Mouse (Mus musculus) CH12.LX (cell line): Measurements from ENCODE around the gene Zfp839. TPM values are rescaled to one million over a fixed set of nuclear protein-coding genes. Genes with fewer than 3 reads are reported as not detected.
"Not testable (repeated sequence)": the region's sequence is repeated elsewhere in the genome, so short reads cannot be mapped to it uniquely, and the experiment has no call there.

Experiments used
- DNase-seq: peaks from one replicate; pipeline ENCODE4 v3.0.0-alpha.2; 2013; ENCODE audit errors: extremely low read depth
- H3K27ac ChIP-seq: 2 replicates; pipeline ENCODE4 v1.5.1; 2012; ENCODE audit warnings: low read depth, mild to moderate bottlenecking, control low read depth, moderate library complexity; ENCODE audit not compliant: insufficient read depth
- H3K27me3 ChIP-seq: replicated peaks from 2 replicates; pipeline ENCODE3; 2012; ENCODE audit warnings: inconsistent platforms
- H3K36me3 ChIP-seq, 2 experiments: replicated peaks in 1 of 2; 2 replicates each; pipeline versions ENCODE3 to v1.6.1; 2012; ENCODE audit warnings: inconsistent platforms in 1 of 2, low read length in 1 of 2, mild to moderate bottlenecking in 1 of 2, mixed read lengths in 1 of 2, moderate library complexity in 1 of 2; ENCODE audit not compliant: control insufficient read depth in 1 of 2, insufficient read depth in 1 of 2
- H3K4me1 ChIP-seq, 2 experiments: 2 replicates each; pipeline ENCODE4 v1.6.1; 2012; ENCODE audit warnings: inconsistent platforms in 1 of 2, moderate library complexity in 1 of 2; ENCODE audit not compliant: insufficient read depth in 2 of 2, control insufficient read depth in 1 of 2
- H3K4me2 ChIP-seq: 2 replicates; pipeline ENCODE4 v1.6.1; 2012; ENCODE audit warnings: low read depth, mild to moderate bottlenecking, control low read depth; ENCODE audit not compliant: poor library complexity, insufficient read depth, severe bottlenecking
- H3K4me3 ChIP-seq, 3 experiments: fragments of 150-350 bp in 1 of 3; sonication (generic) in 1 of 3; replicated peaks in 1 of 3; 2 replicates each; pipeline versions ENCODE3 to v1.5.1; 2011 to 2012; ENCODE audit warnings: low read depth in 2 of 3, low read length in 2 of 3, mild to moderate bottlenecking in 2 of 3, moderate library complexity in 2 of 3, control low read depth in 1 of 3, improper control_type of control experiment in 1 of 3, inconsistent platforms in 1 of 3, mixed read lengths in 1 of 3; ENCODE audit not compliant: poor library complexity in 1 of 3
- H3K79me2 ChIP-seq: replicated peaks from 2 replicates; pipeline ENCODE4 v1.6.1; 2012; ENCODE audit warnings: mild to moderate bottlenecking, moderate library complexity; ENCODE audit not compliant: control insufficient read depth, poor library complexity, insufficient read depth, severe bottlenecking; ENCODE audit errors: extremely low read depth
- H3K9ac ChIP-seq: 2 replicates; pipeline ENCODE4 v1.6.1; 2012; ENCODE audit warnings: low read depth, mild to moderate bottlenecking, control low read depth, moderate library complexity; ENCODE audit not compliant: insufficient read depth
- H3K9me3 ChIP-seq: replicated peaks from 2 replicates; pipeline ENCODE3; 2012; ENCODE audit warnings: low read length, inconsistent platforms, mixed read lengths
- CHD2 ChIP-seq: IDR thresholded peaks from 2 replicates; pipeline ENCODE4 v1.6.1; 2011; ENCODE audit warnings: low read length, improper control_type of control experiment
- ELF1 ChIP-seq: IDR thresholded peaks from 2 replicates; pipeline ENCODE4 v1.6.1; 2014; ENCODE audit warnings: low read depth, mild to moderate bottlenecking, inconsistent platforms, low read length, improper control_type of control experiment
- HCFC1 ChIP-seq: IDR thresholded peaks from 2 replicates; pipeline ENCODE4 v1.6.1; 2012; ENCODE audit warnings: low read depth, mild to moderate bottlenecking, inconsistent platforms, low read length, improper control_type of control experiment
- JUN ChIP-seq: IDR thresholded peaks from 2 replicates; pipeline ENCODE4 v1.6.1; 2011; ENCODE audit warnings: low read depth, mild to moderate bottlenecking, low read length, improper control_type of control experiment, moderate library complexity; ENCODE audit not compliant: insufficient read depth
- MAFK ChIP-seq: IDR thresholded peaks from 2 replicates; pipeline ENCODE4 v1.6.1; 2011; ENCODE audit warnings: low read length, improper control_type of control experiment; ENCODE audit not compliant: insufficient replicate concordance
- MEF2A ChIP-seq: IDR thresholded peaks from 2 replicates; pipeline ENCODE4 v1.6.1; 2014; ENCODE audit warnings: low read depth, mild to moderate bottlenecking, inconsistent platforms, low read length, improper control_type of control experiment, borderline replicate concordance
- MXI1 ChIP-seq: IDR thresholded peaks from 2 replicates; pipeline ENCODE4 v1.6.1; 2011; ENCODE audit warnings: mild to moderate bottlenecking, low read depth, low read length, improper control_type of control experiment
- MYC ChIP-seq: IDR thresholded peaks from 2 replicates; pipeline ENCODE4 v1.6.1; 2011; ENCODE audit warnings: low read depth, mild to moderate bottlenecking, improper control_type of control experiment, low read length
- NELFE ChIP-seq: IDR thresholded peaks from 2 replicates; pipeline ENCODE4 v1.6.1; 2011; ENCODE audit warnings: low read depth, low read length, improper control_type of control experiment
- POLR2A ChIP-seq: IDR thresholded peaks from 2 replicates; pipeline ENCODE4 v1.6.1; 2011; ENCODE audit warnings: low read depth, mild to moderate bottlenecking, improper control_type of control experiment, low read length
- SIN3A ChIP-seq: IDR thresholded peaks from 2 replicates; pipeline ENCODE4 v1.6.1; 2012; ENCODE audit warnings: low read length, improper control_type of control experiment, inconsistent platforms
- TBP ChIP-seq: conservative IDR thresholded peaks from 2 replicates; pipeline ENCODE4 v1.6.1; 2011; ENCODE audit warnings: low read depth, low read length, improper control_type of control experiment
- TCF12 ChIP-seq: IDR thresholded peaks from 2 replicates; pipeline ENCODE4 v1.6.1; 2014; ENCODE audit warnings: low read depth, mild to moderate bottlenecking, inconsistent platforms, low read length, improper control_type of control experiment
- USF1 ChIP-seq: IDR thresholded peaks from 2 replicates; pipeline ENCODE4 v1.6.1; 2014; ENCODE audit warnings: low read depth, mild to moderate bottlenecking, inconsistent platforms, low read length, improper control_type of control experiment
- USF2 ChIP-seq: conservative IDR thresholded peaks from 2 replicates; pipeline ENCODE4 v1.6.1; 2011; ENCODE audit warnings: low read depth, low read length, improper control_type of control experiment
- dilution Hi-C: fragments of 300-500 bp; cut with MboI; formaldehyde crosslinking; loops from 2 replicates; pipeline ENCODE4 v1.14.3; 2020; ENCODE audit warnings: low sequenced_read_pairs; ENCODE audit not compliant: extremely low pct_unique_long_range_greater_than_20kb, extremely low pct_ligation_motif_present
- in situ Hi-C: fragments of 300-500 bp; cut with MboI; formaldehyde crosslinking; loops from 3 replicates; pipeline ENCODE4 v1.14.3; 2019; ENCODE audit warnings: low sequenced_read_pairs, low pct_ligation_motif_present, low pct_unique_long_range_greater_than_20kb, mixed read lengths
- polyA plus RNA-seq: library from polyadenylated mRNA; unstranded; fragments of >175 nt; gene quantifications from 2 replicates; pipeline ENCODE4 v1.2.1, GENCODE M21; 2012; ENCODE audit warnings: low read depth; ENCODE audit not compliant: insufficient read length
- total RNA-seq, 2 experiments: library from RNA; depleted of rRNA; stranded (reverse); fragments of 300-350 nt in 1 of 2; fragments of >200 nt in 1 of 2; gene quantifications; 2 replicates each; pipeline ENCODE4 v1.2.3; 2012 to 2014

Gene Zfp839
- total and polyA plus RNA-seq, 3 experiments = 3.7 to 9.2 (median 7.8) TPM

GRCm38 (mm10) chr12:110854786-110855737 lies 5.0 kb downstream of the Zfp839 start:
- Histone ChIP-seq H3K79me2 (peaks cover 23% of the 10 kb centered on the region), H3K4me3 (peak overlapping the region; percentile 71 to 86 (median 82)), H3K27me3 (no peaks in the 10 kb centered on the region), H3K27ac (peak overlapping the region; percentile 51), H3K36me3 (peaks cover 0 to 22% of the 10 kb centered on the region in 2 experiments), H3K4me1 (peaks cover 28 to 56% of the 10 kb centered on the region in 2 experiments), H3K9me3 (no peaks in the 10 kb centered on the region), H3K9ac (peak overlapping the region; percentile 55), H3K4me2 (peak overlapping the region; percentile 25)
- in situ Hi-C loops (no loop called here), dilution Hi-C loops (no loop called here)
- TF ChIP-seq TBP (peak; percentile 83; the same call in 1 of the 2 replicates), MYC (0 out of 2 replicates have a peak, but pooled peaks have one; percentile 18), MEF2A (0 out of 2 replicates have a peak, but pooled peaks have one; percentile 10), USF1 (no peak), MXI1 (peak; percentile 87), MAFK (no peak), HCFC1 (peak; percentile 8), JUN (no peak), NELFE (peak; percentile 64; the same call in 1 of the 2 replicates), TCF12 (peak; percentile 46; the same call in 1 of the 2 replicates), ELF1 (peak; percentile 77), CHD2 (no peak), SIN3A (peak; percentile 74), POLR2A (peak; percentile 73)
- DNase-seq = peak; percentile 73

- Histone ChIP-seq H3K4me2 (peak overlapping the region; percentile 64; the same call in 1 of the 2 replicates), H3K79me2 (peaks cover 19% of the 10 kb centered on the region), H3K4me1 (peaks cover 21 to 42% of the 10 kb centered on the region in 2 experiments; a peak in 3 of 4 replicates), H3K36me3 (peaks cover 15 to 38% of the 10 kb centered on the region in 2 experiments), H3K27ac (no peak overlapping the region), H3K4me3 (peak overlapping the region in 2 of 3 experiments; percentile 15 to 40), H3K27me3 (no peaks in the 10 kb centered on the region), H3K9ac (no peak overlapping the region; the same call in 1 of the 2 replicates), H3K9me3 (peaks cover under 1% of the 10 kb centered on the region)
- in situ Hi-C loops = no loop called here
- DNase-seq = no peak
- dilution Hi-C loops = no loop called here
- TF ChIP-seq SIN3A (peak; percentile 29; the same call in 1 of the 2 replicates), USF2 (no peak)
Observed at GRCm38 (mm10) chr12:110857196-110857595, 7.1 kb downstream of the Zfp839 start.

GRCm38 (mm10) chr12:110858681-110859080 lies 8.6 kb downstream of the Zfp839 start:
- H3K9me3 ChIP-seq, H3K27me3 ChIP-seq, H3K27ac ChIP-seq, H3K4me2 ChIP-seq, H3K9ac ChIP-seq, dilution Hi-C loops, in situ Hi-C loops, DNase-seq, H3K4me3 ChIP-seq: not testable (repeated sequence)
- Histone ChIP-seq H3K4me1 (peaks cover 18 to 38% of the 10 kb centered on the region in 2 experiments; a peak in 3 of 4 replicates), H3K36me3 (peaks cover 21 to 41% of the 10 kb centered on the region in 2 experiments), H3K79me2 (peaks cover 19% of the 10 kb centered on the region)
